Mouse (Mus musculus) brain, embryonic 14.5 days (tissue): ENCODE results near the gene Iqch.

Experiments
- CTCF ChIP-seq: fragments of 200-500 bp; IDR thresholded peaks from 2 replicates; pipeline ENCODE4 v1.5.1; 2012; ENCODE audit warnings: inconsistent platforms, mild to moderate bottlenecking, moderate library complexity, borderline replicate concordance; ENCODE audit not compliant: insufficient read depth, insufficient read length; ENCODE audit errors: extremely low read depth
- POLR2A ChIP-seq: fragments of 200-500 bp; IDR thresholded peaks from 2 replicates; pipeline ENCODE4 v1.6.1; 2012; ENCODE audit warnings: mild to moderate bottlenecking, inconsistent platforms, borderline replicate concordance; ENCODE audit not compliant: poor library complexity, insufficient read depth, insufficient read length, severe bottlenecking; ENCODE audit errors: extremely low read depth

- no peak for TF ChIP-seq CTCF
- TF ChIP-seq POLR2A: no peak
Observed at GRCm38 (mm10) chr9:63595032-63595431, 7.3 kb downstream of the Iqch start.
